Mouse (Mus musculus): Measurements from ENCODE around the gene Nhsl1.

DNA sequence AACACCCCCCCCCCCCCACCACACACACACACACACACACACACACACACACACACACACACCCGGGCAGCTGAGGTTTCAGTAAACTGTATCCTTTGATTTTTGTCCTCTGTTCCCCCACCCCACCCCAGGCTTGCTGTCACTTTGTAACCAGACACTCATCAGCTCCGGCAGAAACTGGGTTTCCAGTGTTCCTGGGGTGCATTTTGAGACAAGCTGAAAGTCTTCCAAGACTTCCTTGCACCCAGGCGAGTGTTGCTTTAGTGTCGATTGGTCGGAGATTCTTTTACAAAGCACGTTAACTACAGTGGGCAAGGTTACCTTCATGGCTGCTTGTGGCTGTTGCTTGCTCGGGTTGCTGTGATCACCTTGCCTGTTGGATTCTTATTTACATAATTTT is 99.4 kb downstream of the Nhsl1 start:
- TF ChIP-seq GATA1 (IDR thresholded peaks at IDR 0.05; ENCODE audit: borderline replicate concordance, low read length), result no peak
- no peak for TF ChIP-seq FLI1 (IDR thresholded peaks at IDR 0.05; ENCODE audit: low read length)

Data from megakaryocyte, embryonic 14.5 days (primary cell).